Mouse (Mus musculus) T-cell, adult 2 months (primary cell): ENCODE measurements around the gene Thop1.
A peak's percentile ranks its signal among the peaks of the same experiment; 100 is the strongest.

Source experiments
- DNase-seq: peaks from one replicate; pipeline ENCODE4 v3.0.0; 2022; ENCODE audit warnings: low spot score

Thop1 gene

DNA sequence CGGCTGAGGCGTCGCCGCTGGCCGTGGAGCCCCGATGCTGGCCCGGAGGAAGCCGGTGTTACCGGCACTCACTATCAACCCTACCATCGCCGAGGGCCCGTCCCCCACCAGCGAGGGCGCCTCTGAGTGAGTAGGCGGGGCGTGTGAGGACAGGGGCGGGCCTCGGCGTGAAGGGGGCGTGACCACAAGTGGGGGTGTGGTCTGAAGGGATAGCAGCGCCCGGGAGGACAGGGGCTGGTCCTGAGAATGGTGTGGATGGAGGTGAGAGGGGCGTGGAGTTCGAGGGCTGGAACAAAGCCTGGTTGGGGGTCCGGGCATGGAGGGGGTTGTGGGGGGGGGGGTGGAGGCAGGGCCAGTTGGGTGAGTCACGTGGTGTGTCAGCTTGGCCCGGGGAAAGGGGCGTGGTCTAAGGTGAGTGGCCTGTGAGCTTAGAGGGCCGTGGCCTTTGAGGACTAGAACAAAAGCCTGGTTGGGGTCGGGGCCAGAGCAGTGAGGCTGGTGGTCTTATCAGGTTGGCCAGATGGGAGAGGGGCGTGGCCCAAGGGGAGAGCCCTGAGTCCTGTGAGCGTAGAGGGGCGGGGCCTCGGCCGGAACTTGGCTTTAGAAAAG lies 36.4 kb downstream of the Thop1 start:
- peak; percentile 87 for DNase-seq

DNA sequence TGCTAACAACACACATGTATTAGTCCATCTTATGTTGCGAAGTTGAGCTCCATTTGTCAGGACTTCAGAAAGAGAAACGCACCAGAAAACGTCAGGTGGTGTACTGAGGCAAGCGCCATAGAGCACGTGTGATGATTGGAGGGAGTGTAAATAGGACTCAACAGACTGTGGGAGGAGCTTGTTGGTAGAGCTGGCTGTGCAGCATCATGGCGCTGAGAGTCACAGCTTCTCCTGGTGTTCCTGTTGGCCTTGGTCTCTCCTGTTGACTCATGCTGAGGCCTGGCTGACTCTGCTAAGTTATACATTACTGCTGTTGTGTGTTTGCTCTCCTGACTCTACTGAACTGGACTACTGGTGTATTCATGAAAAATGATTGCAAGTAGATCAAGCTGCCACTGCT lies 43.1 kb downstream of the Thop1 start:
- DNase-seq = no peak

DNA sequence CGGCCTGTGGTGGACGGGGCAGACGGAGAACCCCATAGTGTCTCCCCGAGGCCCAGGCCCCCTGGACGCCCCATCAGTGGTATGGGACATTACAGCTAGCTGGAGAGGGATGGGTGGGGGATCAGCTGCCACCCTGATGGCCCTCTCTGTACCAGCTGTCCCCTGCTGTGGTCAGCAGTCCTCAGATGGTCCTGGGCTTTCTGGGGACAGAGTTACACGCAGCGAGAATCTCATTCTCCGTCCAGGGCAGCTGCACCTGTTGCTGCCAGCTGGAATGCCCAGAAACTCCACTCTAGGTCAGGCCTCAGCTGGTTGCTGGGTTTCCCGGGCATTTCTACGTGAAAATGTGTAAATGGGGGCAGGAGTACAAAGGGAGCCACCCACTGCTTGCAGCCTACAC lies 49.8 kb downstream of the Thop1 start:
- no peak for DNase-seq

DNA sequence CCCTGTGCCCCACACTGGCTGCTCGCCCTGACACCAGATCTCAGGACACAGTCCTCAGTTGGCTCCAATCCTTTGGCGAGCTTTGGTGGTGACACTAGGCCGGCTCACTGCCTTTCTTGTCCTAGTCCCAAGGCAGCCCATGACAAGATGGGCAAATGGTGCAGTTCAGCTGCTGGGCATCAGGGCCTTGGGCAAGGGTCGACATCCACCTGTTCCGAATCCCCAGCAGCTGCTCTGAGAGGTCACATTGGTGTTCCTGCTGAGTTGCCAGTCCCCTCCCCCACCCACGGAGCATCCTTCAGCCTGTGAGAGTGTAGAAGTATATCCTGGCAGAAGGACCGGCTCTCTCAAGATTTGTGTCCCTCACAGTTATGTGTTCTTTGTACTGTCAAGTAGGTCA lies 50.8 kb downstream of the Thop1 start:
- no peak for DNase-seq

DNA sequence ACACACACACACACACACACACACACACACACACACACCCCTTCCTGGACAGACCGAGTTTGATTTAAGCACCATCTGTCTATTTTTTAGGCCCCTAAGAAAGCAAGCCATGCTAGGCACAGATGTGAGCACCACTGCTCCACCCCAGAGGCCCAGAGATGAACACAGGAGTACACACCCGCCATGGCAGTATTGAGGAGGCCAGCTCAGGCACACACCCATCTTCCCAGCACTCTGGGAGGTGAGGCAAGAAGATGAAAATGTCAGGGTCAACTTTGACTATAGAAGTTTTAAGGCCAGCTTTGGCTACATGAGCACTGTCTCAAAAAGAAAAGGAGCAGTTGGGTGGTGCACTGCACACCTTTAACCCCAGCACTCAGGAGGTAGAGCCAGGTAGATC lies 53.1 kb downstream of the Thop1 start:
- DNase-seq = no peak

DNA sequence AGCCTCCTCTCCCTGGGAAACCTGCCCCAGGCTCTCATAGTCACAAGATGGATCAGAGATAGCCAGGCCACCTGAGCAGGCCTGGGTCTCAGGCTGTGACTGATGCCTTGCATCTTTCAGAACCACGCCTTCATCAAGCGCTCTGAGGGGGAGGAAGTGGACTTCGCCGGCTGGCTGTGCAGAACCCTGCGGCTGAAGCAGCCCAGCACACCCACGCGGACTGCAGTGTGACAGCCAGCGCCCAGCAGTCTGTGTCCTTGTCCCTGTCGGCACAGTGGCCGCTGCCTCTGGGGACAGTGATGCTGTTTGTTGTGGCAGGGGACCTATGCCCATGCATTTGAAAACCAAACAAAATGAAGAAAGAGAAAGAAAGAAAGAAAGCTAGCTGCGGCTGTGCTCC lies 53.7 kb downstream of the Thop1 start:
- DNase-seq = no peak
